Mouse (Mus musculus): ENCODE results near the gene Gpr85. TPM values are rescaled to one million over a fixed set of nuclear protein-coding genes. Genes with fewer than 3 reads are reported as not detected.
"Not testable (repeated sequence)": the region's sequence is repeated elsewhere in the genome, so short reads cannot be mapped to it uniquely, and the experiment has no call there.

Gpr85 gene
- polyA plus RNA-seq, 1 experiment: 0.22 TPM

GRCm38 (mm10) chr6:13859877-13860585 lies 20.3 kb upstream of the Gpr85 start:
- no peak for DNase-seq
- WGBS: 64% methylated on average over 6 of the region's 6 CpGs
- Histone ChIP-seq H3K4me3 (replicated peaks; ENCODE audit: extremely low read depth, low read depth, low read length) (no peak overlapping the region), H3K4me1 (ENCODE audit: control insufficient read depth, insufficient read depth, low read length) (no peaks in the 10 kb centered on the region)
- no peak for TF ChIP-seq POLR2A (IDR thresholded peaks at IDR 0.05; ENCODE audit: borderline replicate concordance, extremely low read depth, low read depth, low read length)
- no peak for TF ChIP-seq CTCF (IDR thresholded peaks at IDR 0.05; ENCODE audit: insufficient read depth, low read length)

DNA sequence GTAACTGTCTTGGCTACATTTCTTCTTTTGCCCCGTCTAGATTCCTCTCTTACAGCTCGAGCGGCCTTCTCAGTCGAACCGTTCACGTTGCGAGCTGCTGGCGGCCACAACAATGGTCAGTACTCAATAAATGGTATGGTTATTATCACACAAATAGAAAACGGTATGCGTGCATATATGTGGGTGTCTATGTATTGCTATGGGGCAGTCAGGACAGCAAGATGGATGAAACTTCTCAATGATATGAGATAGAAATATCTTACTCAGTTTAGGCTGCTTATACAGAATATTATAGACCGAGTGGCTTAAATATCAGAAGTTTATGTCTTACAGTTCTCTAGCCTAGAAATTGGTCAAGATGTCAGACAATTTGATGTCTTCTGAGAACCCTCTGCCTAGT lies 14.5 kb upstream of the Gpr85 start:
- 41% methylated on average over 11 of the region's 11 CpGs for WGBS
- Histone ChIP-seq H3K4me1 (ENCODE audit: control insufficient read depth, insufficient read depth, low read length) (no peaks in the 10 kb centered on the region), H3K4me3 (replicated peaks; ENCODE audit: extremely low read depth, low read depth, low read length) (no peak overlapping the region)
- DNase-seq: no peak
- TF ChIP-seq POLR2A (IDR thresholded peaks at IDR 0.05; ENCODE audit: borderline replicate concordance, extremely low read depth, low read depth, low read length) (no peak), CTCF (IDR thresholded peaks at IDR 0.05; ENCODE audit: insufficient read depth, low read length) (no peak)

GRCm38 (mm10) chr6:13853244-13853643 lies 13.5 kb upstream of the Gpr85 start:
- Histone ChIP-seq H3K4me1 (ENCODE audit: control insufficient read depth, insufficient read depth, low read length) (no peaks in the 10 kb centered on the region), H3K4me3 (replicated peaks; ENCODE audit: extremely low read depth, low read depth, low read length) (no peak overlapping the region)
- TF ChIP-seq POLR2A (IDR thresholded peaks at IDR 0.05; ENCODE audit: borderline replicate concordance, extremely low read depth, low read depth, low read length) (no peak), CTCF (IDR thresholded peaks at IDR 0.05; ENCODE audit: insufficient read depth, low read length) (no peak)
- no peak for DNase-seq
- 77% methylated on average over 4 of the region's 4 CpGs for WGBS

GRCm38 (mm10) chr6:13846031-13846430 lies 6.3 kb upstream of the Gpr85 start:
- DNase-seq; H3K4me3 ChIP-seq (replicated peaks; ENCODE audit: extremely low read depth, low read depth, low read length); H3K4me1 ChIP-seq (ENCODE audit: control insufficient read depth, insufficient read depth, low read length): not testable (repeated sequence)
- WGBS: 83% methylated on average over 1 of the region's 1 CpGs

GRCm38 (mm10) chr6:13838677-13839344 lies 931 bp downstream of the Gpr85 start:
- peak overlapping the region; percentile 57 for H3K4me3 ChIP-seq (replicated peaks; ENCODE audit: extremely low read depth, low read depth, low read length)
- peak; percentile 54 for DNase-seq
- no peak for TF ChIP-seq POLR2A (IDR thresholded peaks at IDR 0.05; ENCODE audit: borderline replicate concordance, extremely low read depth, low read depth, low read length)
- TF ChIP-seq CTCF (IDR thresholded peaks at IDR 0.05; ENCODE audit: insufficient read depth, low read length): no peak
- peaks cover 2% of the 10 kb centered on the region; the same call in 1 of the 2 replicates for H3K4me1 ChIP-seq (ENCODE audit: control insufficient read depth, insufficient read depth, low read length)
- WGBS: 1% methylated on average over 41 of the region's 41 CpGs

- Histone ChIP-seq H3K4me1 (ENCODE audit: control insufficient read depth, insufficient read depth, low read length) (peaks cover 2% of the 10 kb centered on the region; the same call in 1 of the 2 replicates), H3K4me3 (replicated peaks; ENCODE audit: extremely low read depth, low read depth, low read length) (peak overlapping the region; percentile 57)
- TF ChIP-seq CTCF (IDR thresholded peaks at IDR 0.05; ENCODE audit: insufficient read depth, low read length) (no peak), POLR2A (IDR thresholded peaks at IDR 0.05; ENCODE audit: borderline replicate concordance, extremely low read depth, low read depth, low read length) (no peak)
- 1% methylated on average over 19 of the region's 19 CpGs for WGBS
- DNase-seq: no peak
Measured at GRCm38 (mm10) chr6:13837916-13838676, 1.6 kb downstream of the Gpr85 start.

DNA sequence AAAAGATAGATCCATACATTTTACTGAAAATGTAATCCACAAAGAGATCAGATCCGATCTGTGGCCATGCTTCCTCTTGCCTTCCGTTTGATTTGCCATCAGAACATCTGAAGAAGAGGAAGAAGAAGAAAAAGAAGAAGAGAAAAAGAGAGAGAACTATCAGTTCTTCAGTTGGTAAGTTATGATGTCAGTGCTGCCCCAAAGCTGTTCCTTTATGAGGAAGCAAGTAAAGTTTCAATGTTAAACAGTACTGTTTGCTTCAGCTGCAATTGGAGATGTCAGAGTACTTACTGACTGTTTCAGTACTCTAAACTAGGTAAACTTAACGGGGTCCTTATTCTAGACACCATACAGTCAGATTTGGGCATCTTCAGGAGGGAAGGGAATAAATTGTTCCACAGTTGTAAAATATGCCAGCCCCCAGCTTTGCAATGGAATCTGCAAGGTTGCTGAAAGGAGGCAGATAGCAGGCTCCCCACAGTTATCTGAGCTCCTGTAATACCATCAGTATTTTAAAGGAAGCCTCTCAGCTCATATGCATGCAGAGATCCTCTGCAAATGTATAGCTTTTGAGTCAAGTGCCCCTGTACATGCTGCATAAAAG lies 2.7 kb downstream of the Gpr85 start:
- H3K4me3 ChIP-seq (replicated peaks; ENCODE audit: extremely low read depth, low read depth, low read length): no peak overlapping the region
- 68% methylated on average over 3 of the region's 3 CpGs for WGBS
- no peak for DNase-seq

GRCm38 (mm10) chr6:13835720-13836665 lies 3.7 kb downstream of the Gpr85 start:
- no peak for DNase-seq
- Histone ChIP-seq H3K4me3 (replicated peaks; ENCODE audit: extremely low read depth, low read depth, low read length) (no peak overlapping the region), H3K4me1 (ENCODE audit: control insufficient read depth, insufficient read depth, low read length) (peaks cover 2% of the 10 kb centered on the region; the same call in 1 of the 2 replicates)
- no peak for TF ChIP-seq POLR2A (IDR thresholded peaks at IDR 0.05; ENCODE audit: borderline replicate concordance, extremely low read depth, low read depth, low read length)
- TF ChIP-seq CTCF (IDR thresholded peaks at IDR 0.05; ENCODE audit: insufficient read depth, low read length): no peak
- 71% methylated on average over 17 of the region's 17 CpGs for WGBS

More for the DNA sequence above, 2.7 kb downstream of the Gpr85 start:
- no peak for TF ChIP-seq CTCF (IDR thresholded peaks at IDR 0.05; ENCODE audit: insufficient read depth, low read length)
- TF ChIP-seq POLR2A (IDR thresholded peaks at IDR 0.05; ENCODE audit: borderline replicate concordance, extremely low read depth, low read depth, low read length): no peak
- peaks cover 2% of the 10 kb centered on the region; the same call in 1 of the 2 replicates for H3K4me1 ChIP-seq (ENCODE audit: control insufficient read depth, insufficient read depth, low read length)

Measured in lung, adult 2 months (tissue).